Mouse (Mus musculus): ENCODE data around the gene Gpr12.

GRCm38 (mm10) chr5:146628804-146629203 is 43.8 kb upstream of the Gpr12 start:
- TF ChIP-seq POLR2A (IDR thresholded peaks at IDR 0.05; ENCODE audit: control insufficient read depth, extremely low read depth, insufficient read depth, low read length, poor library complexity) (no peak), CTCF (IDR thresholded peaks at IDR 0.05; ENCODE audit: borderline replicate concordance, control insufficient read depth, extremely low read depth, insufficient read depth, low read length, poor library complexity) (no peak)
